Mouse (Mus musculus): Measurements from ENCODE around the gene Pou2af1.

GRCm38 (mm10) chr9:51182716-51183710, 30.5 kb upstream of the Pou2af1 start:
- TF ChIP-seq CTCF (IDR thresholded peaks at IDR 0.05): no peak
- TF ChIP-seq EP300 (IDR thresholded peaks at IDR 0.05): no peak
